Mouse (Mus musculus) spleen, adult 2 months (tissue): ENCODE data around the gene Fnbp1. TPM values are rescaled to one million over a fixed set of nuclear protein-coding genes. Genes with fewer than 3 reads are reported as not detected.
A peak's percentile ranks its signal among the peaks of the same experiment; 100 is the strongest.

ENCODE experiments used
- DNase-seq, 2 experiments: peaks; one replicate each; pipeline versions ENCODE4 v3.0.0 to v3.0.0-alpha.2; 2012 to 2021; ENCODE audit warnings: low spot score in 2 of 2, low read depth in 1 of 2
- H3K27ac ChIP-seq: fragments of 200-500 bp; 2 replicates; pipeline ENCODE4 v1.5.1; 2012; ENCODE audit warnings: low read length, inconsistent platforms; ENCODE audit not compliant: insufficient read depth
- H3K27me3 ChIP-seq: fragments of 200-500 bp; 2 replicates; pipeline ENCODE4 v1.6.1; 2012; ENCODE audit warnings: mild to moderate bottlenecking, moderate library complexity, low read length, inconsistent platforms; ENCODE audit not compliant: control insufficient read depth, insufficient read depth
- H3K36me3 ChIP-seq: fragments of 200-500 bp; 2 replicates; pipeline ENCODE4 v1.6.1; 2012; ENCODE audit warnings: mild to moderate bottlenecking, low read length, inconsistent platforms; ENCODE audit not compliant: control insufficient read depth, insufficient read depth
- H3K4me1 ChIP-seq: fragments of 200-500 bp; 2 replicates; pipeline ENCODE4 v1.6.1; 2011; ENCODE audit warnings: inconsistent platforms; ENCODE audit not compliant: control insufficient read depth, insufficient read depth, insufficient read length
- H3K4me3 ChIP-seq: fragments of 200-500 bp; 2 replicates; pipeline ENCODE4 v1.5.1; 2011; ENCODE audit warnings: mild to moderate bottlenecking, inconsistent platforms; ENCODE audit not compliant: insufficient read depth, insufficient read length; ENCODE audit errors: extremely low read depth
- CTCF ChIP-seq: fragments of 200-500 bp; IDR thresholded peaks from 2 replicates; pipeline ENCODE4 v1.5.1; 2011; ENCODE audit warnings: mild to moderate bottlenecking, inconsistent platforms; ENCODE audit not compliant: insufficient read depth, insufficient read length, insufficient replicate concordance; ENCODE audit errors: extremely low read depth
- POLR2A ChIP-seq: fragments of 200-500 bp; IDR thresholded peaks from 2 replicates; pipeline ENCODE4 v1.6.1; 2011; ENCODE audit warnings: low read depth, low read length, inconsistent platforms
- WGBS: fragments of 180-500 bp; shearing (Covaris S2); methylation state at CpG from one replicate; pipeline ENCODE4 v1.1.7; 2018; 5-methylcytosine and 5-hydroxymethylcytosine counted together
- polyA plus RNA-seq: library from polyadenylated mRNA; depleted of rRNA; stranded (reverse); fragments of >200 nt; gene quantifications from 2 replicates; pipeline ENCODE4 v1.2.3, GENCODE M21; 2012

Gene Fnbp1
- polyA plus RNA-seq, 1 experiment: 78.7 TPM

- TF ChIP-seq POLR2A (no peak), CTCF (peak; percentile 21; the same call in 1 of the 2 replicates)
- Histone ChIP-seq H3K4me3 (no peak overlapping the region), H3K27me3 (no peaks in the 10 kb centered on the region), H3K4me1 (peaks cover 2% of the 10 kb centered on the region; the same call in 1 of the 2 replicates), H3K36me3 (peaks cover 3% of the 10 kb centered on the region; the same call in 1 of the 2 replicates), H3K27ac (no peak overlapping the region)
- DNase-seq: no peak
Measured at GRCm38 (mm10) chr2:31150762-31151161, 9.0 kb upstream of the Fnbp1 start.

- DNase-seq: no peak
- H3K36me3 ChIP-seq: peaks cover 3% of the 10 kb centered on the region; the same call in 1 of the 2 replicates
- H3K4me3 ChIP-seq: no peak overlapping the region
- H3K27ac ChIP-seq: no peak overlapping the region
- H3K27me3 ChIP-seq: no peaks in the 10 kb centered on the region
- H3K4me1 ChIP-seq: peaks cover 24% of the 10 kb centered on the region
- TF ChIP-seq POLR2A (no peak), CTCF (no peak)
- 82% methylated on average over 7 of the region's 7 CpGs for WGBS
Measured at GRCm38 (mm10) chr2:31147054-31147453, 5.2 kb upstream of the Fnbp1 start.

GRCm38 (mm10) chr2:31144901-31145300 lies 3.1 kb upstream of the Fnbp1 start:
- no peak for DNase-seq
- Histone ChIP-seq H3K4me1 (peaks cover 24% of the 10 kb centered on the region), H3K27me3 (no peaks in the 10 kb centered on the region), H3K4me3 (no peak overlapping the region), H3K27ac (peak overlapping the region; percentile 20; the same call in 1 of the 2 replicates), H3K36me3 (peaks cover 3% of the 10 kb centered on the region; the same call in 1 of the 2 replicates)
- WGBS: 17% methylated on average over 1 of the region's 1 CpGs
- no peak for TF ChIP-seq POLR2A
- no peak for TF ChIP-seq CTCF

GRCm38 (mm10) chr2:31143768-31144695 lies 2.2 kb upstream of the Fnbp1 start:
- peak overlapping the region; percentile 92 for H3K27ac ChIP-seq

GRCm38 (mm10) chr2:31143326-31143725 lies 1.5 kb upstream of the Fnbp1 start:
- Histone ChIP-seq H3K4me1 (peaks cover 34% of the 10 kb centered on the region), H3K4me3 (peak overlapping the region; percentile 63), H3K36me3 (peaks cover 3% of the 10 kb centered on the region; the same call in 1 of the 2 replicates), H3K27me3 (no peaks in the 10 kb centered on the region), H3K27ac (peak overlapping the region; percentile 92)
- TF ChIP-seq CTCF (no peak), POLR2A (peak; percentile 33; the same call in 1 of the 2 replicates)
- peak in 1 of 2 experiments; percentile 24 for DNase-seq
- WGBS: 8% methylated on average over 6 of the region's 6 CpGs

More at GRCm38 (mm10) chr2:31143768-31144695, 2.2 kb upstream of the Fnbp1 start:
- Histone ChIP-seq H3K27me3 (no peaks in the 10 kb centered on the region), H3K4me1 (peaks cover 30% of the 10 kb centered on the region), H3K36me3 (peaks cover 3% of the 10 kb centered on the region; the same call in 1 of the 2 replicates), H3K4me3 (peak overlapping the region; percentile 63)
- no peak for DNase-seq
- 12% methylated on average over 16 of the region's 16 CpGs for WGBS
- no peak for TF ChIP-seq CTCF
- no peak for TF ChIP-seq POLR2A

GRCm38 (mm10) chr2:31142505-31142904 lies 697 bp upstream of the Fnbp1 start:
- WGBS: 23% methylated on average over 3 of the region's 3 CpGs
- no peaks in the 10 kb centered on the region for H3K27me3 ChIP-seq
- H3K36me3 ChIP-seq: peaks cover 1% of the 10 kb centered on the region; the same call in 1 of the 2 replicates
- H3K27ac ChIP-seq: peak overlapping the region; percentile 83
- H3K4me3 ChIP-seq: peak overlapping the region; percentile 77
- peaks cover 38% of the 10 kb centered on the region for H3K4me1 ChIP-seq
- DNase-seq: peak in 1 of 2 experiments; percentile 24
- no peak; the same call in 1 of the 2 replicates for TF ChIP-seq CTCF
- TF ChIP-seq POLR2A: no peak
